Mouse (Mus musculus) brain, embryonic 14.5 days (tissue): ENCODE measurements at regions not wholly inside any gene's neighbourhood (a gene's known extent, or its start where the extent isn't known, plus 50 kb on each side); places are given as distances from the start of the nearest gene placed in this dataset.

ENCODE experiments used
- CTCF ChIP-seq: fragments of 200-500 bp; IDR thresholded peaks from 2 replicates; pipeline ENCODE4 v1.5.1; 2012; ENCODE audit warnings: inconsistent platforms, mild to moderate bottlenecking, moderate library complexity, borderline replicate concordance; ENCODE audit not compliant: insufficient read depth, insufficient read length; ENCODE audit errors: extremely low read depth
- POLR2A ChIP-seq: fragments of 200-500 bp; IDR thresholded peaks from 2 replicates; pipeline ENCODE4 v1.6.1; 2012; ENCODE audit warnings: mild to moderate bottlenecking, inconsistent platforms, borderline replicate concordance; ENCODE audit not compliant: poor library complexity, insufficient read depth, insufficient read length, severe bottlenecking; ENCODE audit errors: extremely low read depth

DNA sequence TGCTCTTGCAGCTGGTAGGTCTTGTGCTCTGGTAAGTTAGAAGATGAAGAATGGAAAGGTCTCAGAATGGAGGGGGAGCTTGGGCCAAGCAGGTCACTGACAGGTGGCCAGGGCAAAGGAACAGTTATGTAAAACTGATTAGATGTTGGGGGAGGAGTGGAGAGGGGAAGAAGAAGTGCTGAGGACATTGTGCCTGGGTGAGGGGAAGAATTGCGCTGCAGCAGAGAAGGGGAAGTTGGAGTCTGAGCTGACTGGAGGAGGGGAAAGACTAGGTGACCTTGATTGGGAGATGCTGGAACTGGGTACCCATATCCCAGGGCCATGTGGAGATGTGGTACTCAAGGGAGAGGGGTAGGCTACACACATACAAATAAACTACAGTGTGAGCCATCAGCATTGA lies 193.5 kb downstream of the Pten start:
- TF ChIP-seq CTCF (no peak), POLR2A (no peak)
